Mouse (Mus musculus) large intestine, adult 2 months (tissue): ENCODE measurements around the gene Capn12. TPM values are rescaled to one million over a fixed set of nuclear protein-coding genes. Genes with fewer than 3 reads are reported as not detected.
"Not testable (repeated sequence)": the region's sequence is repeated elsewhere in the genome, so short reads cannot be mapped to it uniquely, and the experiment has no call there.

Experiments
- DNase-seq: peaks from one replicate; pipeline ENCODE4 v3.0.0-alpha.2; 2012; ENCODE audit warnings: low read depth, low spot score
- WGBS: fragments of 180-500 bp; shearing (Covaris S2); methylation state at CpG from one replicate; pipeline ENCODE4 v1.1.7; 2018; 5-methylcytosine and 5-hydroxymethylcytosine counted together
- polyA plus RNA-seq: library from polyadenylated mRNA; depleted of rRNA; stranded (reverse); fragments of >200 nt; gene quantifications from 2 replicates; pipeline ENCODE4 v1.2.3, GENCODE M21; 2012

The Capn12 gene
- polyA plus RNA-seq, 1 experiment, result 0.14 TPM

GRCm38 (mm10) chr7:28874565-28874964 lies 6.7 kb upstream of the Capn12 start:
- no peak for DNase-seq
- 42% methylated on average over 2 of the region's 2 CpGs for WGBS

DNA sequence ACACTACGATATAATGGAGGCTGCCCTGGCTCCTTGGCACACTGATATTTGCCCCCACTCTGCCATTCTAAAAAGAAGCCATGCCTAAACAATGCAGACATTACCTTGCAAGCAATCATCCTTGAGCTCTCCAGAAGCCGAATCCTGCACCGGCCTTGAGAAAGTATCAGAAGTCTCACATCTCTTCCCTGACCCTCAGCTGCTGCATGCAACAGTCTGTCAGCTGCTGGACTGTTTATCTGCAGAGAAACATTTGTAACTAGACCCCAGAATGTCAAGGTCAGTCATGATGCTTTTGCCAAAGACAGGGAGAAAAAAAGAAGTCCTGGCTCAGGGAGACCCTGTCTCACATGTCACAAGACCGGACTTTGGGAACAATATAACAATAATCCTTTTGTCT lies 5.1 kb upstream of the Capn12 start:
- DNase-seq, result no peak
- 76% methylated on average over 4 of the region's 4 CpGs for WGBS

GRCm38 (mm10) chr7:28877155-28877554 lies 4.1 kb upstream of the Capn12 start:
- WGBS, result 83% methylated on average over 7 of the region's 7 CpGs
- DNase-seq, result no peak

DNA sequence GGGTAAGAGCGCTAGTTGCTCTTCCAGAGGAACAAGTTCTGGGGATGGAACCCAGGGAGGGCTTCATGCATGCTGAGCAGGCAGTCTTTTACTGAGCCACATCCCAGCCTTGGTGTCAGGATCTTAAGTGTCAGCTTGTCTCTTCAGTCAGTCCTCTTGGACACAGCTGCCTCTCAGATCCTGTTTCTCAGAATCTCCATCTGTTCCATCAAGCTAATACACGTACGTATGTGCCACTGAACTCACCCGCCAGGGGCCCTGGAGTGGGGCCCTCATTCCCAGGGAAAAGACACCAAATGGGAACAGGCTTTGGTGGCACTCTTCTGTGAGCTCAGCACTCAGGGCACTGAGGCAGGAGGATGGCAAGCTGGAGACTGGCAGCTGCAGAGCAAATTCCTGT lies 3.4 kb upstream of the Capn12 start:
- no peak for DNase-seq
- 87% methylated on average over 4 of the region's 4 CpGs for WGBS

- WGBS, result 75% methylated on average over 7 of the region's 7 CpGs
- DNase-seq, result no peak
Observed at GRCm38 (mm10) chr7:28879606-28880005, 1.6 kb upstream of the Capn12 start.

- 88% methylated on average over 10 of the region's 10 CpGs for WGBS
- DNase-seq, result no peak
Observed at GRCm38 (mm10) chr7:28880554-28880953, 668 bp upstream of the Capn12 start.

GRCm38 (mm10) chr7:28883039-28883438 lies 1.8 kb downstream of the Capn12 start:
- DNase-seq, result no peak
- 85% methylated on average over 11 of the region's 11 CpGs for WGBS

DNA sequence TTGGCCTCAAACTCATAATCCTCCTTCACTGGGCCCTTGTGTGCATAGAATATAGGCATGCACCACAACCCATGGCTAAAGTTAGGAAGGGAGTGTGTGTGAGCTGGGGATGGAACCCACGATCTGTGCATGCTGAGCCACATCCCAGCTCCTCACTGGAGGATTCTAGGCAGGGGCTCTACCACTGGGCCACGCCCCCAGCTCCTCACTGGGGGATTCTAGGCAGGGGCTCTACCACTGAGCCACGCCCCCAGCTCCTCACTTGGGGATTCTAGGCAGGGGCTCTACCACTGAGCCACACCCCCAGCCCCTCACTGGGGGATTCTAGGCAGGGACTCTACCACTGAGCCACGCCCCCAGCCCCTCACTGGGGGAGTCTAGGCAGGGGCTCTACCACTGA lies 2.5 kb downstream of the Capn12 start:
- 86% methylated on average over 4 of the region's 4 CpGs for WGBS
- DNase-seq, result not testable (repeated sequence)

- 36% methylated on average over 14 of the region's 14 CpGs for WGBS
- no peak for DNase-seq
Observed at GRCm38 (mm10) chr7:28886486-28886885, 5.3 kb downstream of the Capn12 start.

DNA sequence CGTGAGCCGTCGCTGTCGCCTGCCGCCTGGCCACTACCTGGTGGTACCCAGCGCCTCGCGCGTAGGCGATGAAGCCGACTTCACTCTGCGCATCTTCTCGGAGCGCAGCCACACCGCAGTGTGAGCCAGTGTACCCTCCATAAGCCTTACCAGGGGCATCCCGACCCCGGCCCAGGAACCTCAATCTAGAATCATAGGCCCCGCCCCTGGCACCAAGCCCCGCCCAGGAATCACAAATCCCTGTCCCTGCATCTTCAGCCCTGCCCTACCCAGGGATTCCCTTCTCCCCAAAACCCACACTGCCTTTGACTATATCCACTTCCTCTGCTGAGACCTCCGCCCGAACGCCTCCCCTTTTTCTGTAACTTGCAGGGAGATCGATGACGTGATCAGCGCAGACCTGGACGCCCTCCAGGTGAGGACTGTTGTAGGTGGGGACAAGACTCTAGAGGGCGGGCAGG lies 7.5 kb downstream of the Capn12 start:
- 4% methylated on average over 27 of the region's 27 CpGs for WGBS
- no peak for DNase-seq

GRCm38 (mm10) chr7:28892601-28893000 lies 11.4 kb downstream of the Capn12 start:
- WGBS, result 67% methylated on average over 17 of the region's 17 CpGs
- DNase-seq, result no peak

DNA sequence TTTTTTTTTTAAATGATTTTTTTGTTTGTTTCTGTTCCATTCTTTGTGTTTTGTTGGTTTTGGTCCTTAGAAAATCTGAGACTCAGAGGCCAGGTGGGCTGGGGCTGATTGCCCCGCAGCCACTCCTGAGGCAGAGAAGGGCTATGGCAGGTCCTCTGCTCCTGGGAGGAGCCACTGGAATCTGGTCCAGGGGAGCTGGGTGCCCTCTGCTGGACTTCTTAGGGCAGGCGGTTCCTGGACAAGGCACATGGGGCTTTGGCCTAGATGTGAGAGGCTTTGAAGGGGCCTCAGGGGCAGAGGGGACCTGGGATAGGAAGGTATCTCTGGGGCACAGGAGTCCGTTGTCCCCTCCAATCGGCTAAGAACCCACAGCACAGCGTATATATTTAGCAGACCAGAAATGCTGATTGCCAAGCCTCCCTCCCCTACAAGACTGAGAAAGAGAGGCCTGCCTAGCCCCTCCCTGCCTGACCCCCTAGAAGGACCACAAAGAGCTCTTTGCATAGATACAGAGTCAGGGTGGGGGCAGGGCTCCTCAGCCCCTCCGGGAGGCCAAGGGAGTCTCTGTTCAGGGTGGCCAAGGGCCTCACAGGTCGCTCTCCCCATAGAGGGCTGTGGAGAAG lies 12.5 kb downstream of the Capn12 start:
- no peak for DNase-seq

DNA sequence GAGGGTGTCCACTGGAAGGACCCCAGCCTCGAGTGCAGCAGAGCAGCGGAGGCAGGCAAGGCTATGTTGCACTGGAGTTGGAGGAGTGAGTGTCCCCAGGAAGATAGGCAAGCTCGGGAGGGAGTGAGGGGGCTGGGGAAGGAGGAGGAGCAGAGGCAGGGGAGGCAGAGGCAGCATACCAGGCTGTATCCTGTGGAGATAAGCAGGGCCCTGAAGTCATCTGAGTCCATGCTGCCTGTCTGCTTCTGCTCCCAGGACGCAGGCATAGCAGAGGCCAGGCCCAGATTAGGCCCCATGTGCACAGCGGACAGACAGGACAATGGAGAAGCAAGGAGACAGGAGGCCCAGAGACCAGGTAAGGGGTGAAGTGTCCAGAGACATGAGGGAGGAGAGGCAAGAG lies 13.7 kb downstream of the Capn12 start:
- 69% methylated on average over 5 of the region's 5 CpGs for WGBS
- DNase-seq, result no peak

More for the DNA sequence above, 12.5 kb downstream of the Capn12 start:
- 50% methylated on average over 7 of the region's 7 CpGs for WGBS

GRCm38 (mm10) chr7:28897661-28898060 lies 16.4 kb downstream of the Capn12 start:
- 83% methylated on average over 6 of the region's 6 CpGs for WGBS
- no peak for DNase-seq

DNA sequence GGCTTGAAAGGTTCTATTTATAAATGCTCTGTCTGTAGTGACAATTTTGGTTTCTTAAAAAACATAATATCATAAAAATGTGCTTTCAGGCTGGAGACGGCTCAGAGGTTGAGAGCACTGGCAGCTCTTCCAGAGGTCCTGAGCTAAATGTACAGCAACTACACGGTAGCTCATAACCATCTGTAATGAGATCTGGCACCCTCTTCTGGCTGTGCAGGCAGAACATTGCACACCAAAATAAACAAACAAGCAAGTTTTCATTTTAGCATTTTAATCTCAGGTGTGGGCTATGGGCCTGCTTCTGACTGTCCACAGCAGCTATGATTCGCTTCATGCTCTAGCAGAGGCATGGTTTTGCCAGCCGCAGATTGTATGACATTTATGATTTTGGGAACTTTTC lies 18.8 kb downstream of the Capn12 start:
- DNase-seq, result no peak
- WGBS, result 69% methylated on average over 4 of the region's 4 CpGs

DNA sequence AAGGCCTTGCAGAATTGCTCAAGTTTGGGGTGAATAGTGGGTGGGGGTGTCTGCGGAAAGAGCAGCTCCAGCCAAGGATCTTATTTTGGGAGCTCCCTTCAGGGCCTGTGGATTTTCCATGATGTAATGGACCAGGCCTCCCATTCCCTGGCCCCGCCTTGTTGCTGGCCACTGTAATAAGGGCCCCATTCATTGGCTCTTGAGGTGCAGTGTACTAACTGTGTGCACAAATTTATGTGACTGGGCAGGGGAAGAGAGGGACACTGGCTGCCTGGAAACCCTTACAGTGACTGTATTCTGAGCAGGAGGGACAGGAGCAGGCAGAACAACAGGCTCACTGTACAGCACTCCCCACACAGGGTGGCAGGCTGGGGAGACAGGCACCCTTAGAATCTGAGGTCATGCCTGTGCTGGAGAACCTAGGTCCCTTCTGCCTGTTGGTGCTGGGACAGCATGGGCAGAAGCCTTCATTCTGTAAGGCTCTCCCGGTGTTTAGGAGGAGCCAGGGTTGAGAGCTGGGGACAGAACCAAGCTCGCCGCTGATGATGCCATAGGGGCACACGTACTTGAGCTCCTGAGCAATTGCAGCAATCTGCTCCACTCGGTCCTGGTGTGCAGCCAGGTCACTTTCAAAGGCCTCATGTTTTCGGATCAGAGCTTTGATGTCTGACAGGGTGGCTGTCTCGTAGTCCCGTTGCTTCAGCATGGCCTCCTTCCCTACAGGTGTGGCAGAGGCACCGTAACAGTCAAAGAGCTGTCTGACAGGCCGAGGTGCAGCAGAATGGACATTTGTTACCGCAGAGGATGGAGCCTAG lies 20.3 kb downstream of the Capn12 start:
- WGBS, result 82% methylated on average over 13 of the region's 13 CpGs
- DNase-seq, result no peak

GRCm38 (mm10) chr7:28902180-28902579 lies 21.0 kb downstream of the Capn12 start:
- DNase-seq, result no peak
- 81% methylated on average over 6 of the region's 6 CpGs for WGBS

GRCm38 (mm10) chr7:28902809-28903208 lies 21.6 kb downstream of the Capn12 start:
- WGBS, result 81% methylated on average over 3 of the region's 3 CpGs
- DNase-seq, result no peak

GRCm38 (mm10) chr7:28903778-28904177 lies 22.6 kb downstream of the Capn12 start:
- WGBS, result 86% methylated on average over 10 of the region's 10 CpGs
- no peak for DNase-seq

GRCm38 (mm10) chr7:28907195-28907594 lies 26.0 kb downstream of the Capn12 start:
- WGBS, result 94% methylated on average over 5 of the region's 5 CpGs
- no peak for DNase-seq

DNA sequence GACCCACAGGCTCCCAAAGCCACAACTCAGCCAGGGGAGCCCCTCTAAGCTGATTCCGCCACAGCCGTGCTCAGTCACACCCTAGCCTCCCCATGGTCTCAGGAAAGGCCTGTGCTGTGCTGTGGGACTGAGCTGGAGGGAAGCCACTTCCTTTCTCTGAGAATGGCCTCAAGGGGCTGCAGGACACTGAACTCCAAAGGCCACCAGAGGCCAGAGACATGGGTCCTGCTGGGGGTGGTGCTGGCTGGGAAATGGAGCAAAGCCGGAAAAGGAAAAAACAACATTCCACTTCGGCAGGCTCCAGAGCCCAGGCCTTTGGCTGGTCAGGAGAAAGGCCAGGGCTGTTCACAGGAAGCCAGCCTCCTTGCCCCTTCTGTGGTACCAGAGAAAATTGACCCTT lies 30.4 kb downstream of the Capn12 start:
- no peak for DNase-seq
- 73% methylated on average over 4 of the region's 4 CpGs for WGBS
